ENCODE assay signal across 19 mouse cellular contexts in genomic region chr3:38547032-38547431, GRCm38 (mm10).
DNase-seq lines count a peak whose midpoint lies in the region; ATAC-seq and TF ChIP-seq lines count a peak whose summit lies in the region.
"Had no signal": no experiment of that assay in that cellular context is flagged by ENCODE, and none has a peak within 500 bp of the region (broad histone marks: within the 10 kb centered on the region; RNA-seq: fewer than 3 reads in every experiment).

No protein-coding gene starts in this region.

- H3K36me3 ChIP-seq in kidney, adult 2 months (ENCODE audit: control insufficient read depth, insufficient read depth, low read length), result no peaks in the 10 kb centered on the region
- no peaks in the 10 kb centered on the region for H3K36me3 ChIP-seq in kidney, embryonic 14.5 days (ENCODE audit: control insufficient read depth, insufficient read depth, low read length)
- no peaks in the 10 kb centered on the region for H3K36me3 ChIP-seq in lung, embryonic 16.5 days (ENCODE audit: control insufficient read depth, insufficient read depth, low read length)
- H3K36me3 ChIP-seq: embryonic facial prominence, embryonic 12.5 days; forebrain, embryonic 15.5 days; heart, embryonic 13.5 days had no signal

- H3K9me3 ChIP-seq in kidney, embryonic 14.5 days (ENCODE audit: control insufficient read depth, low read length), result no peaks in the 10 kb centered on the region
- no peaks in the 10 kb centered on the region for H3K9me3 ChIP-seq in lung, embryonic 16.5 days (ENCODE audit: control insufficient read depth, low read length)
- H3K9me3 ChIP-seq: embryonic facial prominence, embryonic 12.5 days; forebrain, embryonic 15.5 days; heart, embryonic 13.5 days had no signal

- 69% methylated on average over 3 of the region's 3 CpGs for WGBS in kidney, adult 2 months
- 48% methylated on average over 3 of the region's 3 CpGs for WGBS in kidney, embryonic 14.5 days
- 50% methylated on average over 3 of the region's 3 CpGs for WGBS in lung, embryonic 16.5 days

- TF ChIP-seq CTCF in kidney, adult 2 months (conservative IDR thresholded peaks at IDR 0.05; ENCODE audit: insufficient read depth, insufficient read length, low read depth, low read length), result no peak

- no peak overlapping the region; the same call in 1 of the 2 replicates for H3K27ac ChIP-seq in kidney, adult 2 months (ENCODE audit: insufficient read depth, low read depth, low read length)
- H3K27ac ChIP-seq in kidney, embryonic 14.5 days (ENCODE audit: low read depth, low read length), result no peak overlapping the region
- H3K27ac ChIP-seq in lung, embryonic 16.5 days (ENCODE audit: low read length), result no peak overlapping the region
- H3K27ac ChIP-seq: embryonic facial prominence, embryonic 12.5 days; forebrain, embryonic 15.5 days; heart, embryonic 13.5 days had no signal

- H3K4me2 ChIP-seq in kidney, embryonic 14.5 days (replicated peaks; ENCODE audit: low read depth, low read length), result no peak overlapping the region
- no peak overlapping the region for H3K4me2 ChIP-seq in lung, embryonic 16.5 days (ENCODE audit: low read depth, low read length)
- H3K4me2 ChIP-seq: embryonic facial prominence, embryonic 12.5 days; forebrain, embryonic 15.5 days; heart, embryonic 13.5 days had no signal

- no peak for ATAC-seq in kidney, embryonic 14.5 days (ENCODE audit: low FRiP score, low TSS enrichment)
- peak; percentile 71; the same call in 1 of the 2 replicates for ATAC-seq in lung, embryonic 16.5 days (ENCODE audit: low read depth)
- no peak for ATAC-seq in megakaryocyte-erythroid progenitor cell, adult 5-6 weeks (replicated peaks; ENCODE audit: low FRiP score, low TSS enrichment, poor library complexity, severe bottlenecking)
- ATAC-seq: activated CD4-positive, CD25-positive, alpha-beta regulatory T cell, adult 4 months; forebrain, embryonic 15.5 days had no signal

- no peak overlapping the region for H3K4me3 ChIP-seq in kidney, adult 2 months (ENCODE audit: insufficient read depth, low read depth, low read length)
- H3K4me3 ChIP-seq in kidney, embryonic 14.5 days (ENCODE audit: low read length), result no peak overlapping the region
- H3K4me3 ChIP-seq in lung, embryonic 16.5 days (ENCODE audit: low read length), result no peak overlapping the region
- H3K4me3 ChIP-seq: embryonic facial prominence, embryonic 12.5 days; forebrain, embryonic 15.5 days; heart, embryonic 13.5 days had no signal

- no peak for TF ChIP-seq POLR2A in kidney, adult 2 months (IDR thresholded peaks at IDR 0.05; ENCODE audit: low read depth, low read length)

- no peaks in the 10 kb centered on the region for H3K27me3 ChIP-seq in kidney, adult 2 months (replicated peaks; ENCODE audit: control insufficient read depth, insufficient read depth, low read length)
- H3K27me3 ChIP-seq in kidney, embryonic 14.5 days (ENCODE audit: control insufficient read depth, insufficient read depth, low read length), result no peaks in the 10 kb centered on the region
- no peaks in the 10 kb centered on the region for H3K27me3 ChIP-seq in lung, embryonic 16.5 days (ENCODE audit: control insufficient read depth, insufficient read depth, low read depth, low read length)
- H3K27me3 ChIP-seq: embryonic facial prominence, embryonic 12.5 days; forebrain, embryonic 15.5 days; heart, embryonic 13.5 days had no signal

- peak; percentile 23 for DNase-seq in kidney, adult 2 months
- DNase-seq in kidney, postnatal 10 days, result peak; percentile 18
- DNase-seq in kidney, adult 11 months, result no peak
- no peak for DNase-seq in lung, postnatal 4 days
- DNase-seq in R1 (ENCODE audit: low read depth, low spot score), result peak; percentile 44
- DNase-seq: adrenal gland, postnatal 14 days; cerebellum, adult 11-12 months; cerebellum, adult 9-10 months; cerebellum, postnatal 25 days; gastrocnemius, postnatal 36 days; heart, adult 11 months; heart, postnatal 36 days had no signal

- H3K4me1 ChIP-seq in kidney, adult 2 months (ENCODE audit: control insufficient read depth, insufficient read depth, low read length), result no peaks in the 10 kb centered on the region; the same call in 1 of the 2 replicates
- no peaks in the 10 kb centered on the region for H3K4me1 ChIP-seq in kidney, embryonic 14.5 days (ENCODE audit: control insufficient read depth, insufficient read depth, low read length)
- H3K4me1 ChIP-seq in lung, embryonic 16.5 days (replicated peaks; ENCODE audit: control insufficient read depth, insufficient read depth, low read length), result no peaks in the 10 kb centered on the region
- H3K4me1 ChIP-seq: embryonic facial prominence, embryonic 12.5 days; forebrain, embryonic 15.5 days; heart, embryonic 13.5 days had no signal

- no peak overlapping the region for H3K9ac ChIP-seq in kidney, embryonic 14.5 days (ENCODE audit: low read depth, low read length)
- no peak overlapping the region for H3K9ac ChIP-seq in lung, embryonic 16.5 days (ENCODE audit: low read length)
- H3K9ac ChIP-seq: embryonic facial prominence, embryonic 12.5 days; forebrain, embryonic 15.5 days; heart, embryonic 13.5 days had no signal

Comparison
In these comparisons a context has a peak if more than half of its experiments do, and no peak if none do; other contexts are left out.
1. DNase-seq: peak in kidney, adult 2 months (single experiment), kidney, postnatal 10 days (single experiment) and R1 (single experiment); none in kidney, adult 11 months (single experiment) and lung, postnatal 4 days (0 of 2).